Mouse (Mus musculus) spleen, adult 2 months (tissue): ENCODE results near the gene Smim15. TPM values are rescaled to one million over a fixed set of nuclear protein-coding genes. Genes with fewer than 3 reads are reported as not detected.

Experiments used
- DNase-seq, 2 experiments: peaks; one replicate each; pipeline versions ENCODE4 v3.0.0 to v3.0.0-alpha.2; 2012 to 2021; ENCODE audit warnings: low spot score in 2 of 2, low read depth in 1 of 2
- H3K27ac ChIP-seq: fragments of 200-500 bp; 2 replicates; pipeline ENCODE4 v1.5.1; 2012; ENCODE audit warnings: low read length, inconsistent platforms; ENCODE audit not compliant: insufficient read depth
- H3K27me3 ChIP-seq: fragments of 200-500 bp; 2 replicates; pipeline ENCODE4 v1.6.1; 2012; ENCODE audit warnings: mild to moderate bottlenecking, moderate library complexity, low read length, inconsistent platforms; ENCODE audit not compliant: control insufficient read depth, insufficient read depth
- H3K36me3 ChIP-seq: fragments of 200-500 bp; 2 replicates; pipeline ENCODE4 v1.6.1; 2012; ENCODE audit warnings: mild to moderate bottlenecking, low read length, inconsistent platforms; ENCODE audit not compliant: control insufficient read depth, insufficient read depth
- H3K4me1 ChIP-seq: fragments of 200-500 bp; 2 replicates; pipeline ENCODE4 v1.6.1; 2011; ENCODE audit warnings: inconsistent platforms; ENCODE audit not compliant: control insufficient read depth, insufficient read depth, insufficient read length
- H3K4me3 ChIP-seq: fragments of 200-500 bp; 2 replicates; pipeline ENCODE4 v1.5.1; 2011; ENCODE audit warnings: mild to moderate bottlenecking, inconsistent platforms; ENCODE audit not compliant: insufficient read depth, insufficient read length; ENCODE audit errors: extremely low read depth
- CTCF ChIP-seq: fragments of 200-500 bp; IDR thresholded peaks from 2 replicates; pipeline ENCODE4 v1.5.1; 2011; ENCODE audit warnings: mild to moderate bottlenecking, inconsistent platforms; ENCODE audit not compliant: insufficient read depth, insufficient read length, insufficient replicate concordance; ENCODE audit errors: extremely low read depth
- POLR2A ChIP-seq: fragments of 200-500 bp; IDR thresholded peaks from 2 replicates; pipeline ENCODE4 v1.6.1; 2011; ENCODE audit warnings: low read depth, low read length, inconsistent platforms
- WGBS: fragments of 180-500 bp; shearing (Covaris S2); methylation state at CpG from one replicate; pipeline ENCODE4 v1.1.7; 2018; 5-methylcytosine and 5-hydroxymethylcytosine counted together
- polyA plus RNA-seq: library from polyadenylated mRNA; depleted of rRNA; stranded (reverse); fragments of >200 nt; gene quantifications from 2 replicates; pipeline ENCODE4 v1.2.3, GENCODE M21; 2012

Smim15 gene
- polyA plus RNA-seq, 1 experiment, result 4.3 TPM

DNA sequence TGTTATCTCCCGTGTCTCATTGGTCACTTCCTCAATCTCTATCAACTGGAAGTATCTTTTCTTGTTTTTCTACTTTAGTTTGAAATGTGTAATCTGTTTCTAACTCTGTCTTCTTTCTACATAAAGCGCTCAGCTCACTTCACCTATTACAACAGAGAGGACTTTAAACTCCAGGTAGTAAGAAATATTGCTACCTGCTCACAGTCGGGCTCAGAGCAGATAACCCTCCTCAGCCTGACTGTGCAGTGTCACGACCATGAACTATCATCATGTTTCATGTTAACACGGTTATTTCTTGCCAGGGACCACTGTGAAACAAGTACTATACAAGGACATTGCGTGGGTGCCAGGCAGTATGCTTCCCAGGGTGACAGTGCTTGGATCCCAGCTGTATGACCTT lies 26.9 kb upstream of the Smim15 start:
- Histone ChIP-seq H3K36me3 (no peaks in the 10 kb centered on the region), H3K27ac (no peak overlapping the region), H3K4me3 (no peak overlapping the region), H3K4me1 (no peaks in the 10 kb centered on the region), H3K27me3 (no peaks in the 10 kb centered on the region)
- 78% methylated on average over 6 of the region's 6 CpGs for WGBS
- no peak for TF ChIP-seq CTCF
- TF ChIP-seq POLR2A, result no peak
- DNase-seq, result no peak

GRCm38 (mm10) chr13:108025802-108026201 lies 18.4 kb upstream of the Smim15 start:
- Histone ChIP-seq H3K27ac (no peak overlapping the region), H3K36me3 (no peaks in the 10 kb centered on the region), H3K4me3 (no peak overlapping the region), H3K4me1 (no peaks in the 10 kb centered on the region), H3K27me3 (no peaks in the 10 kb centered on the region)
- DNase-seq, result no peak
- 78% methylated on average over 3 of the region's 3 CpGs for WGBS
- no peak for TF ChIP-seq POLR2A

DNA sequence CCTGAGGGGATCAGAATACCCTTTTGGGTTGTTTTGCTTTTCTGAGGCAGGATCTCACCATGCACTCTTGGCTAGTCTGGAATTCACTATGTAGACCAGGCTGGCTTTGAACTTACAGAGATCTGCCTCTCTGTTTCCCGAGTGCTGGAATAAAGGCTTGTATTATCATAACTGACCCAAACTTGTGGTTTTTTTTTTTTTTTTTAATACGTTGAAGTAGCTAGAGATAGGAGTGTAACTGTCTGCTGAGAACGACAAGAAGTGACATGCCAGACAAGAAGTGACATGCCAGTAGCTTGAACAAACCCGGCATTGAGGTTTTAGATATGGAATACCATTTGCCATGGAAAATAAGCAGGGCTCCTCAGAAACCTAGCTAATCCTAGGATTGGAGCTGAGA lies 11.5 kb upstream of the Smim15 start:
- no peak for DNase-seq
- WGBS, result 91% methylated on average over 4 of the region's 4 CpGs
- Histone ChIP-seq H3K36me3 (no peaks in the 10 kb centered on the region), H3K4me1 (no peaks in the 10 kb centered on the region), H3K4me3 (no peak overlapping the region), H3K27ac (no peak overlapping the region), H3K27me3 (no peaks in the 10 kb centered on the region)
- TF ChIP-seq POLR2A (no peak), CTCF (no peak)

- H3K4me3 ChIP-seq, result no peak overlapping the region
- no peak overlapping the region for H3K27ac ChIP-seq
- no peak for DNase-seq
- TF ChIP-seq CTCF (no peak), POLR2A (no peak)
- no peaks in the 10 kb centered on the region for H3K27me3 ChIP-seq
- WGBS, result 87% methylated on average over 6 of the region's 6 CpGs
- peaks cover 2% of the 10 kb centered on the region; the same call in 1 of the 2 replicates for H3K4me1 ChIP-seq
- no peaks in the 10 kb centered on the region for H3K36me3 ChIP-seq
These were observed 4.9 kb upstream of the Smim15 start for GRCm38 (mm10) chr13:108039375-108039774.

DNA sequence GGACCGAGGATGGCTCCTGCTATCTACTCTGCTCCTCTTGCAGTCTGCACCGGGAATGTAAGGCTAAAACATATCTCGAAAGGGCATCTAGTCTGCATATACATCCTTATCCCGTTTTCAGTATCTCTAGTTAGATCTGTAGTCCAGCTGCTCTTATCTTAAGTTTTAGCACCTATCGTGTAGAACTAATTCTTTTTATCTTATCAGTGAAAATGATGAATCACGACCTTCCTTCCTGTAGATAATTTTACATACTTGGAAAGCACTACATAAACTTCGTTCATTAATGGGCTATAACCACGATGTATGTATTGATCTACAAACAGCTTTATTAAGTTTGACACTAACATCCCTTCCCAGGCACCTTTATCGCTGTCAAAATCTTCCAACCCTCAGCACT lies 4.3 kb upstream of the Smim15 start:
- WGBS, result 85% methylated on average over 9 of the region's 9 CpGs
- H3K27ac ChIP-seq, result no peak overlapping the region
- H3K4me1 ChIP-seq, result peaks cover 2% of the 10 kb centered on the region; the same call in 1 of the 2 replicates
- H3K27me3 ChIP-seq, result no peaks in the 10 kb centered on the region
- no peak overlapping the region for H3K4me3 ChIP-seq
- no peaks in the 10 kb centered on the region for H3K36me3 ChIP-seq
- no peak for TF ChIP-seq POLR2A
- no peak for TF ChIP-seq CTCF
- no peak for DNase-seq

DNA sequence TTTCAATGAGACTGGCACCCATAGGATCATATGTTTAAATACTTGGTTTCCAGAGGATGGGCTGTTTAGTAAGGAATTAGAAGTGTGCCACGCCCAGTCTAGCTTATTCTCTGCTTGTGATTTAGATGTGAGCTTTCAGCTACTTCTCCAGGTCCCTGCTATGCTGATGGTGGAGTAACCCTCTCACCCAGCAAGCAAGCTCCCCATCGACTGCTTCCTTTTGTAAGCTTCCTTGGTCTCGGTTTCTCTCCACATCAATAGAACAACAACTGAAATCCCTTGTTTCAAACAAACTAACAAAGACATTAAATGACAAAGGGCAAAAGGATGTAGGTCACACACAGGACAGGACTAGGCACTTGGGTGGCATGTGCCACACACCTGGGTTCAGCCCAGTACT lies 3.8 kb upstream of the Smim15 start:
- no peak overlapping the region for H3K4me3 ChIP-seq
- H3K4me1 ChIP-seq, result peaks cover 2% of the 10 kb centered on the region; the same call in 1 of the 2 replicates
- TF ChIP-seq CTCF (no peak), POLR2A (no peak)
- WGBS, result 76% methylated on average over 3 of the region's 3 CpGs
- no peaks in the 10 kb centered on the region for H3K36me3 ChIP-seq
- H3K27ac ChIP-seq, result no peak overlapping the region
- no peaks in the 10 kb centered on the region for H3K27me3 ChIP-seq
- DNase-seq, result no peak

GRCm38 (mm10) chr13:108041358-108041757 lies 2.9 kb upstream of the Smim15 start:
- H3K36me3 ChIP-seq, result no peaks in the 10 kb centered on the region; the same call in 1 of the 2 replicates
- H3K4me3 ChIP-seq, result no peak overlapping the region
- peak; percentile 66 to 77 for DNase-seq
- 2% methylated on average over 7 of the region's 7 CpGs for WGBS
- H3K27me3 ChIP-seq, result no peaks in the 10 kb centered on the region
- TF ChIP-seq CTCF, result peak; percentile 76; the same call in 1 of the 2 replicates
- TF ChIP-seq POLR2A, result no peak
- no peak overlapping the region for H3K27ac ChIP-seq
- H3K4me1 ChIP-seq, result peaks cover 4% of the 10 kb centered on the region; the same call in 1 of the 2 replicates
